Mouse (Mus musculus): ENCODE measurements around the gene Fads2. TPM values are rescaled to one million over a fixed set of nuclear protein-coding genes. Genes with fewer than 3 reads are reported as not detected.

Fads2 gene
- polyA plus RNA-seq, 1 experiment from 2014 or later, result 80.5 TPM

- H3K27ac ChIP-seq (ENCODE audit: low read depth, low read length), result no peak overlapping the region
- no peaks in the 10 kb centered on the region for H3K9me3 ChIP-seq (ENCODE audit: control insufficient read depth, low read length)
- no peaks in the 10 kb centered on the region for H3K27me3 ChIP-seq (ENCODE audit: control insufficient read depth, insufficient read depth, low read length)
- ATAC-seq (ENCODE audit: low FRiP score), result no peak
- no peaks in the 10 kb centered on the region; the same call in 1 of the 2 replicates for H3K4me1 ChIP-seq (ENCODE audit: control insufficient read depth, insufficient read depth, low read length)
- H3K4me3 ChIP-seq (ENCODE audit: low read depth, low read length), result no peak overlapping the region
- peak; percentile 75 for DNase-seq (ENCODE audit: low spot score, missing footprints)
- peaks cover 41% of the 10 kb centered on the region for H3K36me3 ChIP-seq (ENCODE audit: control insufficient read depth, insufficient read depth, low read length)
- H3K4me2 ChIP-seq, result no peak overlapping the region
- WGBS, result 93% methylated on average over 2 of the region's 2 CpGs
- H3K9ac ChIP-seq (ENCODE audit: low read length), result no peak overlapping the region
Observed at GRCm38 (mm10) chr19:10061624-10062023, 39.9 kb downstream of the Fads2 start.

DNA sequence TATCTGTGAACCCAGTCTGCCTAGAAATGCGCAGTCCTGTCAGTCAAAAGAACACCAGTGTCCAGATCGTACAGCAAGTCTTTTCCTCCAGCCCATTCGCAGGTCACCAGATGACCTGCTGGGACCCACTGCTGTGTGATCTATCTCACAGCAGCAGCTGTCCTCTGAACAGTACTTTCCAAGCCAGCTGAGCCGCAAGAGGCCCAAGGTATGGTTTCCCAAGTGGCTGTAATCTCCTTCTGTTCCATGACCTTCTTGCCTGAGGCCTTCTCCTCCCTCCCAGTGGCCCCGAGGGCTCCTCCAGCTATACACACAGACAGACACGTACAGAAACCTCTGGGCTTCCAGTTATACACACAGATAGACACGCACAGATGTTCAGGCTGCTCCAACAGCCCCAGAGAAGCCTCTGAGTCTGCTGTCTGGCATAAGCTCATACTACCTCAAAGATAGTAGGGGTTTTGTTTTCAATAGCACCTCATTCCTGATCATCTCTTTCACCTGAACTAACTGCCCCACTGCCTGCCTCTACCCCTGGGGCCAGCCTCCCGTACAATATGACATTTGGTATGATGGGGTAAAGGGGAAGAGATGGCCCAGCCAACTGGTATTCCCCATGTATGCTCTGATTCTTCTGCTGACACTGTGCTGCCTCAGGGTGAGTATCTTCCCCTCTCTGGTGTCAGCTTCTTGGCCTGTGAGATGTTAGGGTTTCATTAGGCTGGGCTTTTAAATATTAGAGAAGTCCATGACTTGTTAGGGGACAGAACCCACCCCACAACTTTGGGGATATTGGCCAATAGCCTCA is 40.6 kb downstream of the Fads2 start:
- no peak overlapping the region for H3K4me2 ChIP-seq
- peaks cover 37% of the 10 kb centered on the region for H3K36me3 ChIP-seq (ENCODE audit: control insufficient read depth, insufficient read depth, low read length)
- H3K27me3 ChIP-seq (ENCODE audit: control insufficient read depth, insufficient read depth, low read length), result no peaks in the 10 kb centered on the region
- DNase-seq (ENCODE audit: low spot score, missing footprints), result peak; percentile 85
- peak; percentile 16; the same call in 1 of the 2 replicates for ATAC-seq (ENCODE audit: low FRiP score)
- H3K9me3 ChIP-seq (ENCODE audit: control insufficient read depth, low read length), result no peaks in the 10 kb centered on the region
- WGBS, result 63% methylated on average over 8 of the region's 8 CpGs
- no peak overlapping the region for H3K4me3 ChIP-seq (ENCODE audit: low read depth, low read length)
- no peaks in the 10 kb centered on the region; the same call in 1 of the 2 replicates for H3K4me1 ChIP-seq (ENCODE audit: control insufficient read depth, insufficient read depth, low read length)
- H3K9ac ChIP-seq (ENCODE audit: low read length), result no peak overlapping the region
- peak overlapping the region; percentile 55 for H3K27ac ChIP-seq (ENCODE audit: low read depth, low read length)

DNA sequence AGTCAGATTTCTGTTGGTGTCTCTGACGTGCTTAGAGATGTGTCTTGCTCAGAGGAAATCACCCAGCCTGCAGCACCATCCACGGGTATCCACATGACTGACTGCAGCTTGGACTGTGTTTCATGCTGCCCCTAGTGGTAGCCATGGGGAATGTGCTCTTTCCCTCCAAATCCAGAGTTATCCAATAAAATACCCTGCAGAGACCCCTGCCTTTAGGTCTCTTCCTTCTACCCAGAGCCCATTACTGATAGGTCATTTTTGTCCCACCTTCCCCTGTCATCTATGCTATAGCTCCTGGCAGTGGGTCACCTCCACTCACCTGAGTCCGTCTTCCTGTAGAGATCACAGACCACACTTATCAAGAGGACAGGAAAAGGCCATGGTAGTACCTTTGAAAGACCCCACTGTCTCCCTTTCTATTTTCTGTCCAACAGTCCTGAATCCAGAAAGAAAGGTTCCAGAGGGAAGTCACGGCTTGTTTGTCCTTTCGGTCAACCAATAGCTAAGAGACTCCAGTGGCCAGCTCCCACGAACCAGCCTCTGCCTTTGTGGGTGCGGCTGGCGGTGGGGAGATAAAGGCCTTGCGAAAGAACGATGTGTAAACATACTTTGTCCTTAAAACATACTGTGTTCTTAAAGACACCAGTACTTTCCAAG is 41.5 kb downstream of the Fads2 start:
- Histone ChIP-seq H3K27ac (ENCODE audit: low read depth, low read length) (no peak overlapping the region), H3K27me3 (ENCODE audit: control insufficient read depth, insufficient read depth, low read length) (no peaks in the 10 kb centered on the region), H3K4me2 (no peak overlapping the region), H3K4me1 (ENCODE audit: control insufficient read depth, insufficient read depth, low read length) (no peaks in the 10 kb centered on the region; the same call in 1 of the 2 replicates), H3K36me3 (ENCODE audit: control insufficient read depth, insufficient read depth, low read length) (peaks cover 27% of the 10 kb centered on the region), H3K9ac (ENCODE audit: low read length) (no peak overlapping the region), H3K9me3 (ENCODE audit: control insufficient read depth, low read length) (no peaks in the 10 kb centered on the region), H3K4me3 (ENCODE audit: low read depth, low read length) (no peak overlapping the region)
- DNase-seq (ENCODE audit: low spot score, missing footprints) (peak; percentile 90), ATAC-seq (ENCODE audit: low FRiP score) (peak; percentile 62)
- 58% methylated on average over 10 of the region's 10 CpGs for WGBS

DNA sequence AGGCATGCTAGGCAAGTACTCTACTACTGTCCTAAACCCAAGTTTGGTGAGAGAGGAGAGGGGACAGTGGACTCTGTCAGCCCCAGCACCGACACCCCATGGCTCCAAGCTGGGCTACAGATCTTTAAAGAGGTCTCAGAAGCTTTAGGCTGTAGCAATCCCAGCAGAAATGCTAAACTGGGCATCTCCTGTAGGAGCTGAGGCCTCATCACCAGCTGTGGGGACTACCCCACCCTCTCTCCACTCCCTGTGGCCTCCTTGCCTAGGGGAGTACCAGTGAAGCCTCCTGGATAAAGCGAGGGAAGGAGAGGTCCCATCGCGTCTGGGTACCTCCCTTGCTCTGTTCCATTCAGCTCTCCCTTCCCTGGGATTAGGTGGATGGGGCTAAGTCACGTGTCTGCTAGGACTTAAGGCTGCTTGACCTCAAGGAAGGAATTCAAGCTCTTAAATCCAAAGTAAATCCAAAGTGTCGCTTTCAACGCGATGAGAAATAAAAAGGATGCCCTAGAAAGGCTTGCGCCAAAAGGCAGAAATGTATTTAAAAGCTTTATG is 42.6 kb downstream of the Fads2 start:
- no peak overlapping the region for H3K27ac ChIP-seq (ENCODE audit: low read depth, low read length)
- H3K9ac ChIP-seq (ENCODE audit: low read length), result no peak overlapping the region
- ATAC-seq (ENCODE audit: low FRiP score) (no peak), DNase-seq (ENCODE audit: low spot score, missing footprints) (peak; percentile 79)
- no peaks in the 10 kb centered on the region for H3K9me3 ChIP-seq (ENCODE audit: control insufficient read depth, low read length)
- WGBS, result 47% methylated on average over 9 of the region's 9 CpGs
- no peaks in the 10 kb centered on the region for H3K27me3 ChIP-seq (ENCODE audit: control insufficient read depth, insufficient read depth, low read length)
- peaks cover 19% of the 10 kb centered on the region for H3K36me3 ChIP-seq (ENCODE audit: control insufficient read depth, insufficient read depth, low read length)
- no peak overlapping the region for H3K4me2 ChIP-seq
- H3K4me3 ChIP-seq (ENCODE audit: low read depth, low read length), result no peak overlapping the region
- no peaks in the 10 kb centered on the region; the same call in 1 of the 2 replicates for H3K4me1 ChIP-seq (ENCODE audit: control insufficient read depth, insufficient read depth, low read length)

- no peak for ATAC-seq (ENCODE audit: low FRiP score)
- H3K27ac ChIP-seq (ENCODE audit: low read depth, low read length), result no peak overlapping the region
Observed at GRCm38 (mm10) chr19:10058352-10058825, 43.2 kb downstream of the Fads2 start.

GRCm38 (mm10) chr19:10057486-10058351 is 43.8 kb downstream of the Fads2 start:
- no peak overlapping the region for H3K4me2 ChIP-seq
- 65% methylated on average over 11 of the region's 11 CpGs for WGBS
- no peaks in the 10 kb centered on the region for H3K27me3 ChIP-seq (ENCODE audit: control insufficient read depth, insufficient read depth, low read length)
- H3K9ac ChIP-seq (ENCODE audit: low read length), result no peak overlapping the region
- peak; percentile 85 for DNase-seq (ENCODE audit: low spot score, missing footprints)
- no peak for ATAC-seq (ENCODE audit: low FRiP score)
- H3K36me3 ChIP-seq (ENCODE audit: control insufficient read depth, insufficient read depth, low read length), result peaks cover 10% of the 10 kb centered on the region
- H3K4me1 ChIP-seq (ENCODE audit: control insufficient read depth, insufficient read depth, low read length), result no peaks in the 10 kb centered on the region; the same call in 1 of the 2 replicates
- no peak overlapping the region for H3K27ac ChIP-seq (ENCODE audit: low read depth, low read length)
- H3K9me3 ChIP-seq (ENCODE audit: control insufficient read depth, low read length), result no peaks in the 10 kb centered on the region
- H3K4me3 ChIP-seq (ENCODE audit: low read depth, low read length), result no peak overlapping the region

More at GRCm38 (mm10) chr19:10058352-10058825, 43.2 kb downstream of the Fads2 start:
- peaks cover 13% of the 10 kb centered on the region for H3K36me3 ChIP-seq (ENCODE audit: control insufficient read depth, insufficient read depth, low read length)
- H3K4me2 ChIP-seq, result no peak overlapping the region
- H3K9ac ChIP-seq (ENCODE audit: low read length), result no peak overlapping the region
- H3K9me3 ChIP-seq (ENCODE audit: control insufficient read depth, low read length), result no peaks in the 10 kb centered on the region
- no peaks in the 10 kb centered on the region; the same call in 1 of the 2 replicates for H3K4me1 ChIP-seq (ENCODE audit: control insufficient read depth, insufficient read depth, low read length)
- no peak overlapping the region for H3K4me3 ChIP-seq (ENCODE audit: low read depth, low read length)
- no peak for DNase-seq (ENCODE audit: low spot score, missing footprints)
- WGBS, result 89% methylated on average over 1 of the region's 1 CpGs
- no peaks in the 10 kb centered on the region for H3K27me3 ChIP-seq (ENCODE audit: control insufficient read depth, insufficient read depth, low read length)

DNA sequence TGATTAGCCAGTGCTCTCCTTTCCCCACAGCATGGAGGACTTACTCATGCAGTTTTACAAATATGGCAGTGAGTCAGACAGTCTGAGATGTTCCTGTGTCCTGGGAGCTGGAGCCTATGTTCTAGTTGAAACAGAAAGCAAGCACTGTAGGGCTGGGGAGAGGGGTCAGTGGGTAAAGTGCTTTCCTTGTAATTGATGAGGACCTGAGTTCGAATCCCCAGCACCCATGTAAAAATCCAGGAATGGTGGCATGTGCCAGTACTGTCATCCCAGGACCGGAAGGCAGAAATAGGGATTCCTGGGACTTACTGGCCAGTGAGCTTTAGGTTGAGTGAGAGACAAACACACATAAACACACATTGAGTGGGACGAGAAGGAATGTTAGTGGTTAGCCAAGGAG is 44.9 kb downstream of the Fads2 start:
- WGBS, result 95% methylated on average over 3 of the region's 3 CpGs
- Histone ChIP-seq H3K9me3 (ENCODE audit: control insufficient read depth, low read length) (no peaks in the 10 kb centered on the region), H3K27me3 (ENCODE audit: control insufficient read depth, insufficient read depth, low read length) (no peaks in the 10 kb centered on the region), H3K4me2 (no peak overlapping the region), H3K9ac (ENCODE audit: low read length) (no peak overlapping the region), H3K36me3 (ENCODE audit: control insufficient read depth, insufficient read depth, low read length) (peaks cover under 1% of the 10 kb centered on the region), H3K4me1 (ENCODE audit: control insufficient read depth, insufficient read depth, low read length) (no peaks in the 10 kb centered on the region; the same call in 1 of the 2 replicates), H3K4me3 (ENCODE audit: low read depth, low read length) (no peak overlapping the region), H3K27ac (ENCODE audit: low read depth, low read length) (no peak overlapping the region)
- ATAC-seq (ENCODE audit: low FRiP score), result no peak
- DNase-seq (ENCODE audit: low spot score, missing footprints), result no peak

DNA sequence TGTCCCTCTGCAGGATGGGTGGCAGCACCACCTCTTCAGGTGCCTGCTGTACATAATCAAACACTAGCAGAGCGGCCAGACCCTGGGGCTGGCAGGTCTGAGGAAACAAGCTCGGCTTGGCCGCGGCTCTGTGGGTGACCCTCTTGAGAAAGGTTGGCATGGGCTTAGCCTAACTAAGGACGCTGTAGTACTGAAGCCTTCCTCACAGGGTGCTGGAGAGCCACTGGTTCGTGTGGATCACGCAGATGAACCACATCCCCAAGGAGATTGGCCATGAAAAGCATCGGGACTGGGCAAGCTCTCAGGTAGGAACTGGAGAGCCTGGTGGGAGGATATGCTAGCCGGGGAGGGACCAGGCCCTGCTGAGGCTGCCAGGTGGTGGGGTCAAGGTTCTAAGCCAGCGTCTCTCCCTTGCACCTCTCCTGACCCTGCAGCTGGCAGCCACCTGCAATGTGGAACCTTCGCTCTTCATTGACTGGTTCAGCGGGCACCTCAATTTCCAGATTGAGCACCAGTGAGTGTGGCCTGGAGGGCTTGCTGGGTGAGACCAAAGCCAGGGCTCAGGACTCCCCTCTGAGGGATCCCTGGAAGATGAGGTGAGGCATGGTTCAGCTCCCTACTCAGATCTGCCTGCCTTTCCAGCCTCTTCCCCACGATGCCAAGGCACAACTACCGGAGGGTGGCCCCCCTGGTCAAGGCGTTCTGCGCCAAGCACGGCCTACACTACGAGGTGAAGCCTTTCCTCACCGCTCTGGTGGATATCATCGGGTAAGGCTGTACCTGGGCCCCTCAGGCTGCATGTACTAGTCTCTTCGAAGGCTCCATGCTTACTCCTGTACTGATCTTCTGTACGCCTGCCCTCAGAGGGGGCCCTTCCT is 45.5 kb downstream of the Fads2 start:
- Histone ChIP-seq H3K36me3 (ENCODE audit: control insufficient read depth, insufficient read depth, low read length) (no peaks in the 10 kb centered on the region; the same call in 1 of the 2 replicates), H3K9me3 (ENCODE audit: control insufficient read depth, low read length) (no peaks in the 10 kb centered on the region), H3K4me2 (no peak overlapping the region), H3K4me3 (ENCODE audit: low read depth, low read length) (no peak overlapping the region), H3K27ac (ENCODE audit: low read depth, low read length) (no peak overlapping the region), H3K4me1 (ENCODE audit: control insufficient read depth, insufficient read depth, low read length) (no peaks in the 10 kb centered on the region; the same call in 1 of the 2 replicates), H3K27me3 (ENCODE audit: control insufficient read depth, insufficient read depth, low read length) (no peaks in the 10 kb centered on the region), H3K9ac (ENCODE audit: low read length) (no peak overlapping the region)
- WGBS, result 87% methylated on average over 22 of the region's 22 CpGs
- ATAC-seq (ENCODE audit: low FRiP score) (no peak), DNase-seq (ENCODE audit: low spot score, missing footprints) (peak; percentile 69)

Data from midbrain, embryonic 11.5 days (tissue).